Mouse (Mus musculus): ENCODE results near the gene Lhx4. TPM values are rescaled to one million over a fixed set of nuclear protein-coding genes. Genes with fewer than 3 reads are reported as not detected.

The Lhx4 gene
- polyA plus RNA-seq, 1 experiment, result not detected

- no peak for TF ChIP-seq FOSL1 (IDR thresholded peaks at IDR 0.05; ENCODE audit: insufficient read depth, low read length, poor library complexity, severe bottlenecking)
- no peak for TF ChIP-seq CEBPB (IDR thresholded peaks at IDR 0.05; ENCODE audit: low read depth)
- no peak for TF ChIP-seq MYOG (IDR thresholded peaks at IDR 0.05; ENCODE audit: control insufficient read depth, extremely low read depth, insufficient read length)
- no peak for TF ChIP-seq MYOD1 (IDR thresholded peaks at IDR 0.05; ENCODE audit: control insufficient read depth, insufficient read length, low read depth)
- no peak for TF ChIP-seq MAX (IDR thresholded peaks at IDR 0.05)
- TF ChIP-seq USF1 (IDR thresholded peaks at IDR 0.05; ENCODE audit: low read depth), result no peak
- no peak for TF ChIP-seq CTCF (IDR thresholded peaks at IDR 0.05; ENCODE audit: control insufficient read depth, insufficient read depth, insufficient read length)
- peaks cover 53% of the 10 kb centered on the region for H3K27me3 ChIP-seq (ENCODE audit: control insufficient read depth, insufficient read depth, insufficient read length)
These were observed 836 bp downstream of the Lhx4 start for GRCm38 (mm10) chr1:155750517-155751178.

GRCm38 (mm10) chr1:155747911-155748310 lies 3.6 kb downstream of the Lhx4 start:
- Histone ChIP-seq H3K79me2 (ENCODE audit: control insufficient read depth, insufficient read depth) (no peaks in the 10 kb centered on the region), H3K27me3 (ENCODE audit: control insufficient read depth, insufficient read depth, insufficient read length) (peaks cover 51% of the 10 kb centered on the region), H3ac (ENCODE audit: control insufficient read depth, insufficient read length, low read depth) (no peak overlapping the region), H3K4me3 (ENCODE audit: insufficient read depth, poor library complexity, severe bottlenecking) (no peak overlapping the region), H3K79me3 (ENCODE audit: low read depth) (no peaks in the 10 kb centered on the region), H3K36me3 (ENCODE audit: control insufficient read depth, insufficient read depth) (no peaks in the 10 kb centered on the region)
- no peak for TF ChIP-seq MAX (IDR thresholded peaks at IDR 0.05)
- no peak for TF ChIP-seq CEBPB (IDR thresholded peaks at IDR 0.05; ENCODE audit: low read depth)
- TF ChIP-seq USF1 (IDR thresholded peaks at IDR 0.05; ENCODE audit: low read depth), result no peak
- no peak for TF ChIP-seq CTCF (IDR thresholded peaks at IDR 0.05; ENCODE audit: control insufficient read depth, insufficient read depth, insufficient read length)
- TF ChIP-seq FOSL1 (IDR thresholded peaks at IDR 0.05; ENCODE audit: insufficient read depth, low read length, poor library complexity, severe bottlenecking), result no peak
- TF ChIP-seq MYOD1 (IDR thresholded peaks at IDR 0.05; ENCODE audit: control insufficient read depth, insufficient read length, low read depth), result no peak
- TF ChIP-seq MYOG (IDR thresholded peaks at IDR 0.05; ENCODE audit: control insufficient read depth, extremely low read depth, insufficient read length), result no peak

More at GRCm38 (mm10) chr1:155750517-155751178, 836 bp downstream of the Lhx4 start:
- H3K79me3 ChIP-seq (ENCODE audit: low read depth), result no peaks in the 10 kb centered on the region
- H3K4me3 ChIP-seq (ENCODE audit: insufficient read depth, poor library complexity, severe bottlenecking), result no peak overlapping the region
- H3K36me3 ChIP-seq (ENCODE audit: control insufficient read depth, insufficient read depth), result no peaks in the 10 kb centered on the region
- H3K79me2 ChIP-seq (ENCODE audit: control insufficient read depth, insufficient read depth), result no peaks in the 10 kb centered on the region
- H3ac ChIP-seq (ENCODE audit: control insufficient read depth, insufficient read length, low read depth), result no peak overlapping the region

- Histone ChIP-seq H3K27me3 (ENCODE audit: control insufficient read depth, insufficient read depth, insufficient read length) (peaks cover 58% of the 10 kb centered on the region), H3ac (ENCODE audit: control insufficient read depth, insufficient read length, low read depth) (no peak overlapping the region), H3K79me2 (ENCODE audit: control insufficient read depth, insufficient read depth) (no peaks in the 10 kb centered on the region), H3K4me3 (ENCODE audit: insufficient read depth, poor library complexity, severe bottlenecking) (no peak overlapping the region), H3K36me3 (ENCODE audit: control insufficient read depth, insufficient read depth) (no peaks in the 10 kb centered on the region), H3K79me3 (ENCODE audit: low read depth) (no peaks in the 10 kb centered on the region)
- no peak for TF ChIP-seq FOSL1 (IDR thresholded peaks at IDR 0.05; ENCODE audit: insufficient read depth, low read length, poor library complexity, severe bottlenecking)
- TF ChIP-seq CTCF (IDR thresholded peaks at IDR 0.05; ENCODE audit: control insufficient read depth, insufficient read depth, insufficient read length), result no peak
- no peak for TF ChIP-seq MYOG (IDR thresholded peaks at IDR 0.05; ENCODE audit: control insufficient read depth, extremely low read depth, insufficient read length)
- no peak for TF ChIP-seq MAX (IDR thresholded peaks at IDR 0.05)
- no peak for TF ChIP-seq CEBPB (IDR thresholded peaks at IDR 0.05; ENCODE audit: low read depth)
- TF ChIP-seq USF1 (IDR thresholded peaks at IDR 0.05; ENCODE audit: low read depth), result no peak
- TF ChIP-seq MYOD1 (IDR thresholded peaks at IDR 0.05; ENCODE audit: control insufficient read depth, insufficient read length, low read depth), result no peak
These were observed 4.5 kb downstream of the Lhx4 start for GRCm38 (mm10) chr1:155747011-155747410.

- TF ChIP-seq USF1 (IDR thresholded peaks at IDR 0.05; ENCODE audit: low read depth) (no peak), MAX (IDR thresholded peaks at IDR 0.05) (no peak), CTCF (IDR thresholded peaks at IDR 0.05; ENCODE audit: control insufficient read depth, insufficient read depth, insufficient read length) (no peak), CEBPB (IDR thresholded peaks at IDR 0.05; ENCODE audit: low read depth) (no peak), MYOG (IDR thresholded peaks at IDR 0.05; ENCODE audit: control insufficient read depth, extremely low read depth, insufficient read length) (no peak), FOSL1 (IDR thresholded peaks at IDR 0.05; ENCODE audit: insufficient read depth, low read length, poor library complexity, severe bottlenecking) (no peak), MYOD1 (IDR thresholded peaks at IDR 0.05; ENCODE audit: control insufficient read depth, insufficient read length, low read depth) (no peak)
- peak overlapping the region; percentile 11 for H3K4me3 ChIP-seq (ENCODE audit: insufficient read depth, poor library complexity, severe bottlenecking)
- no peaks in the 10 kb centered on the region for H3K79me2 ChIP-seq (ENCODE audit: control insufficient read depth, insufficient read depth)
- H3K27me3 ChIP-seq (ENCODE audit: control insufficient read depth, insufficient read depth, insufficient read length), result peaks cover 66% of the 10 kb centered on the region
- H3K36me3 ChIP-seq (ENCODE audit: control insufficient read depth, insufficient read depth), result no peaks in the 10 kb centered on the region
- peak overlapping the region; percentile 48 for H3ac ChIP-seq (ENCODE audit: control insufficient read depth, insufficient read length, low read depth)
- no peaks in the 10 kb centered on the region for H3K79me3 ChIP-seq (ENCODE audit: low read depth)
These were observed 8.8 kb downstream of the Lhx4 start for GRCm38 (mm10) chr1:155742411-155743363.

GRCm38 (mm10) chr1:155741988-155742387 lies 9.5 kb downstream of the Lhx4 start:
- Histone ChIP-seq H3ac (ENCODE audit: control insufficient read depth, insufficient read length, low read depth) (peak overlapping the region; percentile 48), H3K36me3 (ENCODE audit: control insufficient read depth, insufficient read depth) (no peaks in the 10 kb centered on the region), H3K79me3 (ENCODE audit: low read depth) (no peaks in the 10 kb centered on the region), H3K79me2 (ENCODE audit: control insufficient read depth, insufficient read depth) (no peaks in the 10 kb centered on the region), H3K27me3 (ENCODE audit: control insufficient read depth, insufficient read depth, insufficient read length) (peaks cover 69% of the 10 kb centered on the region), H3K4me3 (ENCODE audit: insufficient read depth, poor library complexity, severe bottlenecking) (peak overlapping the region; percentile 11)
- TF ChIP-seq MYOD1 (IDR thresholded peaks at IDR 0.05; ENCODE audit: control insufficient read depth, insufficient read length, low read depth), result no peak
- TF ChIP-seq FOSL1 (IDR thresholded peaks at IDR 0.05; ENCODE audit: insufficient read depth, low read length, poor library complexity, severe bottlenecking), result no peak
- no peak for TF ChIP-seq USF1 (IDR thresholded peaks at IDR 0.05; ENCODE audit: low read depth)
- TF ChIP-seq MAX (IDR thresholded peaks at IDR 0.05), result no peak
- no peak for TF ChIP-seq CEBPB (IDR thresholded peaks at IDR 0.05; ENCODE audit: low read depth)
- TF ChIP-seq CTCF (IDR thresholded peaks at IDR 0.05; ENCODE audit: control insufficient read depth, insufficient read depth, insufficient read length), result no peak
- TF ChIP-seq MYOG (IDR thresholded peaks at IDR 0.05; ENCODE audit: control insufficient read depth, extremely low read depth, insufficient read length), result no peak
